Mouse (Mus musculus) brain, adult 2 months (tissue): ENCODE results near the gene Cnfn.

Source experiments
- DNase-seq: peaks from one replicate; pipeline ENCODE4 v3.0.0; 2011; ENCODE audit warnings: low read depth, low spot score

The Cnfn gene

DNA sequence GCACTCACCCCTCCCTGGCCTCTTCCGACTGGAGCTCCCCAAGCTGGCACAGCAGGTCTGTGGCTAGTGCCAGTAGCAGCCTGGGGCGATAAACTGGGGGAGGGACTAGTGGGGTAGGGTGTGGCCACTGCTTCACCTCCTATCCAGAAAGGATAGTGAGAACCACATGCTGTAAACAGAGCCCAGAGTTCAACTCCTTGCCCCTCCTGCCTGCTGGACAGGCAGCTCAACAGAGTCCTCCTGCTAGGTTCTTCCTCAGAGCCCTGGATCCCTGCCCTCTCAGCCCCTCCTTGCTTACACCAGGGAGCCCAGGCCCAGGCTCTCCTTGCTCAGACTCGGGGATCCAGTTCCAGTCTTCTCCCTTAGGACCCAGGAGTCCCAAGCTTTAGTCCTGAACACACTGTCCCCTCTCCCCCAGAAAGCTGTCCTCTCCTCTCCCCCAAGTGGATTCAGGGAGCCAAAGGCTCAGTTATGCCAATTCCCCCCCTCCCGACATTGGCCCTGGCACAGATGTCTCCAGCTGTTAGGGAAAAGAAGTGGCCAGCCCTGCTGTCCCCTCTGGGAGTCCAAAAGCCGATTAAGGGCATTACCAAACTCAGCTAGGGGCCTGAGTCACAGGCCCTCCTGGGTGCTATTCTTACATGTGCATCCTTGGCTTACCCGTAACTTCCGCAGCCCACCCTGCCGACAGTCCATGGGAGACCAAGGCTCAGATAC is 20.7 kb upstream of the Cnfn start:
- DNase-seq: peak; percentile 72

DNA sequence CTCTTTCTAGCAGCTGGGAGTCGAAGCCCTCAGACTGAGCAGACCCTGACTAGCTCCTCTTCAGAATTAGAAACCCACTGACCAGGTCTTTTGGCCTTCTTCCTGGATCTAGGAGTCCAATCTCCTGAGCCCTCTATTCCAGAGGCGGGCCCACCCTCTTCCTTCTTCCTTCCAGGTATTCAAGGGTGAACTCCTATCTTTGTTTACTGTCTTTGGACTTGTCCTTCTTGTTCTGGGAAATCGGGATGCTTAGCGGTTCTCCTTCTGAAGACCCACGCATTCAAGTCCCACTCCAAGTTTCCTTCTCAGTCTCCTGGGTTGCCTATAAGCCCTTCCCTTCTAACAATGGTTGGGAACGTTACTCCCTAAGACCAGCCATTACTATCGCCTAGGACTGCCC is 19.4 kb upstream of the Cnfn start:
- DNase-seq: no peak

DNA sequence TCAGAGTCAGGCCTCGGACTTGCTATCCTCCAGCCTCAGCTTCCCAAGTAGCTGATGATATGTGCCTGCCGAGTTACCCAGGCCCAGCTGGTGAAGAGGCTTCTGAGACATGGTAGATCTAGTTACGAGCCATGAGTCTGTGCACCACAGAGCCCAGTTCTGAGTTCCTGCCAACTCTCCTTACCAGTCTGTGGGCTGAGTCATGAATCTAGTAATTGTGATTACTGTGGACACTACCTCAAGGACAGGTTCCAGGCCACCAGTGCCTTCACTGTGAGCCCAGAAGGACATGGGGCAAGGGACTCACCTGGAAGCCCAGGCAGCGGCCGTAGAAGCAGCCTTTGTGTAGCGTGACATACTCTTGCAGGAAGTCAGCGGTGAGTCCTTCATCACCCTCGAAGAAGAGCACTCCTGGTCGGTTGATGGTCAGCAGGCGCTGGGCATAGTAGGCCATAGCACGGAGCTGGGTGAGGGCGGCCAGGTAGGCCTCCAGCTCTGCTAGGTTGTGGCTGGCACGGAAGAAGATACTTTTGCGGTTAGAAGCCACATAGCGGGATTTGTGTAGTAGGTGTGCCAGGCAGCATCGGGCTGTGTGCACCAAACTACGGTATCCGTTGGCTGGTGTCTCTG is 18.4 kb upstream of the Cnfn start:
- peak; percentile 51 for DNase-seq

DNA sequence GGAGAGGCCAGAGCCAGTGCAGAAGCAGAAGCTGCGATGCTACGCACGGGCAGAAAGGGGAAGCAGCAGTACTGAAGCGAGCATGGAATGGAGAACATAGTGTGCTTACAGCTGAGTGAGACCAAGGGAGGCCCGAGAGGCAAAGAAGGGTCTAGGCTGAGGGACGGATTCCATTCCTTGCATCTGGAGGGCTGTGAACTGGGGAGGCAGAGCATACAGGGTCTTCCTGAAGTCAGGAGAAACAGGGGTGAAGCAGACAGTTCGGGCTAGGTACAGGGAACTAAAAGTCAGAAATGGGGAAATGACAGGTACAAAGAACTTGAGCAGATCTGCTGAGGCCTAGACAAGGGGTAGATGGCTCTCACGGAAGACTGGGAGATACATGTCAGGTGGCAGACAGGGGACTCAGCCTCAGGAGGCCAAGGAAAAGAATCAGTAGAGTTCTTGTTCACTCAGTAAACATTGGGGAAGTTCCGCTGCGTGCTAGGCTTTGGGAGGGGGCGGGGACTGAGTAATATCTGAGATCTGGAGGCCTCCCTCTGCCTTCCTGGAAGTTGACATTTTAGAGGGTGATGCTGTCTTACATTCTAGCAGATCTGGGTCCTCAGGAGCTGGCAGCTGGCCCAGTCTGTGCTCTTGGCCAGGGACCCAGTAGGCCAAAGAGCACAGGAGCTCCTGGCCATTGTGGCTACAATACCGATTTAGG is 16.5 kb upstream of the Cnfn start:
- peak; percentile 91 for DNase-seq

DNA sequence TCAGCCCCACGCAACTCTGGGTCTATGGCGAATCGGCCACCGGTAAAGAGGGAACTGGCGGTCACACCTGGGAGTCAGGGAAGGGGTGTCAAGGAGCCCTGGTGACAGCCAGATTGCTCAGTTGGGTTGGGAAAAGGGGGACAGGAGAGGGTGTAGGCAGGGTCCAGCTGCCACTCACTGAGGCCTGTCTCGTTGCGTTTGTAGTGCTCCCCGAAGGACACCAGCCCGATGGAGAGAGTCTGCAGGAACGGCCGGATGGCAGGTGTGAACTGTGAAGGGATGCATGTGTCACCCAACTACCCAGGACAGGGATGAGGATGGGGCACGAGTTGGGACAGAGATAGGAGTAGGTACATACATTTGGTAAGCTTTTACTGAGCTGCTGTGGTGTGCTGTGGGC is 15.7 kb upstream of the Cnfn start:
- DNase-seq: no peak

DNA sequence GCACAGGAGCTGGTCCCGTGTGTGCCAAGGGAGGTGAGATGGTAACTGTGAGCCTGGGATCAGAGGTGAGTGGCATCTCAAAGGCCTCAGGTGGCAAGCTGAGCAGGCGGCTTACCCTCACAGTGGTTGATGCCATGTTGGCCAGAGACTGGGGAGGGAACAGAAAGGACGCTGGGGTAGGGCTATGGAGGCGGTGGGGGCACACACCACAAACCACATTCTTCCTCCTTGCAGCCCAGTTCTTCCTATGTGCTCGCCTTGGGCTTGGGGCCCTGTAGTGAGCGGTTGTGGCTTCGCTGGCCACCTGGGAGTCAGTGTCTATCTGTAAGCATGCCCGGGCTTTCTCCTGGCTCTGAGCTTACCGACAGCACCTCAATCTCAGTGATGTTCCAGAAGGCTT is 15.3 kb upstream of the Cnfn start:
- no peak for DNase-seq

DNA sequence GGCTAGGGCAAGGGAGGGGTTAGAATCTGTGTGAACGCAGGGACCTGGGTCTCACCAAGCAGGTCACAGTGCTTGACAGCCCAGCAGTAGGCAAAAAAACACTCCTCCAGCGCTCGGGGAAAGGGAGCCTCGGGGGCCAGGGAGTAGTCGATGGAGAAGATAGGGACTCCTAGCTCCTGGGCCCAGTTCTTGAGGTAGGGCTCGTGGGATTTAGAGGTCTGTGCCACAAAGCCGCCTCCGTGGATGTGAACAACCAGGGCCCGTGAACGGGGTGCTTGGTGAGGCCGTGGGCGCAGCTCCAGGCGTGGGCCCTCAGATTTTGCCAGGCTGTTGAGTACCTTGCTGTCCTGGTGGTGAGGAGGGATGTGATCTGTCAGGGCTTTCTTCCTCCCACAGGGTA is 14.8 kb upstream of the Cnfn start:
- DNase-seq: no peak

DNA sequence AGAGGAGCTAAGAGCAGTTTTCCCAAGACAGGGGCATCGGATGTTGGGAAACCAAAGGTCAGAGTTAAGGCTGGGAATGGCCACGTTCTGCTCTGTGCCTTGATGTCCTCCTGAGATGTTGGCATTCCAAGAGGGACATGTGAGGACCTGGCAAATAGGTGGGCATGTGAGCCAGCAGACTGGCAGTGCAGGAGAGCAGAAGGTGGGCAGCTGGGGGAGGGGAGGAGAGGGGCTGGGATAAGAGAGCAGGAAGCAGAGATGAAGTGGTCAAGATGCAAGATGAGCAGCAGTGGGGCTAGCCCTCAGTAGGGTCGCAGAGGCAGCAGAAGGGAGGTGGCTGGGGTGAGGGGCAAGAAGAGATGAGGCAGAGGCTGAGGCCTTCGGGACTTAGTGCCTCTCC is 14.4 kb upstream of the Cnfn start:
- no peak for DNase-seq

DNA sequence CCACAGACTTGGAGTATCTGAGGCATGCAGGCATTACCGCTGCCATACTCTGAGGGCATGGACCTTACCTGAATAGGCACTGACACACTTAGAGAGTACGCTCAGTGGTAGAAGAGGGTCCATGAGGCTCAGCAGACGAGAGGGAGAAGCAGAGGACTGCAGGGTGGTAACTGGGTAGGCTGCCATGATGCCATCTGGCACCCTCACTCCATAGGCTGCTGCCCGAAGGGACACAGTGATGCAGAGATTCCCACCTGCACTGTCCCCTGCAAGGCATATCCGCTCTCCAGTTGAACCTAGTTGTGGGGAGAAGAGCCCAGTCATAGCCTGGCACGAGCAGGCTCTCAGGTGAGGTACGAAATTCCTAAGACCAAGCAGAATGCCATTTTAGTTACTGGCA is 13.9 kb upstream of the Cnfn start:
- DNase-seq: no peak

DNA sequence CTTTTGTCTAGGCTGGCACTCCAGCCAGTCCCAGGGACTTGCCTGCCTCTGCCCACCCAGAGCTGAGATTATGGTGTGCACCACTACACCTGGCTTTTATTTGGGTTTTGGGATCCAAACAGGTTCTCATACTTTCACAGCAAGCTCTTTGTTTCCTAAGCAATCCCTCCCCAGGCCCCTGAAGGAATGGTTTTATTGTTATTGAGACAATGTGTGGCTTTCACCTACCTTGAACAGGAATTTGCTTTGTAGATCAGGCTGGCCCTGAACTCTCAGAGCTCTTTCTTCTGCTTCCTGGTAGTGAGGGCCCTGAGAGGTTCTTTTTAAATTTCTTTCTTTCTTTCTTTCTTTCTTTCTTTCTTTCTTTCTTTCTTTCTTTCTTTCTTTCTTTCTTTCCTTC is 13.0 kb upstream of the Cnfn start:
- DNase-seq: no peak

DNA sequence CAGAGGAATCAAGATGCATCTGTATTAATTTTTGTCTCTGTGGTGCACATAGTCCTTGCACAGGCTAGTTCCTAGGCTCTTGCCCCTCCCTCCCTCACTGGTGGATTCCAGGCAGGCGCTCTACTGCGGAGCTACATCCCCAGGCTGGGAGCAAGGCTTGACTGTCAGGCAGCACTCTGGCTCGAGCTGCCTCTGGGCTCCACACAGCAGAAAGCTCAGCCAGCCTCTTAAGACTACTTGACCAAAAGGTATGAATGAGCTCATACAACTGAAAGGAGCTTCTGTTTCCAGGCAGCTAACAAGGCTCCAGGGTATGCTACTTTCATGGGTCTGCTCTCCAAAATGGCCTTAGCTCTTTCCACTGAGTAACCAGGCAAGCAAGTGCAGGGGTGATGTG is 11.8 kb upstream of the Cnfn start:
- no peak for DNase-seq

DNA sequence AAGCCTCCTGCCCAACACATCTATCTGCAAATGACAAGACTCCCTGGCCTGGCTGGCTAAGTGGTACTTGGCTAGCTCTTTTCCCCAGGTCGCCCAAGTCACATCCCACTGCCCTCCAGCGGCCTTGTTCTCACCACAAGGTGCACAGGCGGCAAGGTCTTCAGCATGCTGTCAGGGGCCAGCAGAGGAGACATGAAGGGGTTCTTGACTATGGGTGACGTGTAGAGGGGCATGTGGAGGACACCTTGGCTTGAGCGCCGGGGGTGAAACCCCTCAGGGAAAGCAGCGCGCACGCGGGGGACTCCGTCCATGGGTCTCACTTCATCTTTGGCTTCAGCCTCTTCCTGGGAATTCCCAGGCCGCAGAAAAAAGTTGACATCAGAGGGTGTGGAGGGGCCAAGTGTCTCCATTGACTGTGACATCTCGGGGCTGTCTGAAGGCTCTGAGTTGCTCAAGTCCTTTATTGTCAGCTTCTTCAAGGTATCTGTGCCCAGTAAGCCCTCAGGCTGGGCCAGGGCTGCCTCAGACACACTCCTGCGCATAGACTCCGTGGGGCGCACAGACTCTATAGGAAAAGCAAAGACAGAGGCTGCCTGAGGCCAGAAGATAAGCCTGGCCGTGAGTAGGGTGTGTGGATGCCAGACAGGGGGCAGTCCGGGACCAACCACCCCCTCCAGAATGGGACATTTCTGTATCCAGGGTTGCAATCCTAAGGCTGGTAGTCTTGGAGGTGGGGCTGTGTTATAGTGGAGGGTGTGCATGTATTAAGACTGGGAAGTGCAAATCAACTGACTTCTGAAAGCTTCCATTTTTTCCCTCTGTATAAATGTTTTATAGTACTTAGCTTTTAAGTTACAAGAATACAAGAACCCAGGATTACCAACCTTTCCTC is 11.1 kb upstream of the Cnfn start:
- DNase-seq: no peak

DNA sequence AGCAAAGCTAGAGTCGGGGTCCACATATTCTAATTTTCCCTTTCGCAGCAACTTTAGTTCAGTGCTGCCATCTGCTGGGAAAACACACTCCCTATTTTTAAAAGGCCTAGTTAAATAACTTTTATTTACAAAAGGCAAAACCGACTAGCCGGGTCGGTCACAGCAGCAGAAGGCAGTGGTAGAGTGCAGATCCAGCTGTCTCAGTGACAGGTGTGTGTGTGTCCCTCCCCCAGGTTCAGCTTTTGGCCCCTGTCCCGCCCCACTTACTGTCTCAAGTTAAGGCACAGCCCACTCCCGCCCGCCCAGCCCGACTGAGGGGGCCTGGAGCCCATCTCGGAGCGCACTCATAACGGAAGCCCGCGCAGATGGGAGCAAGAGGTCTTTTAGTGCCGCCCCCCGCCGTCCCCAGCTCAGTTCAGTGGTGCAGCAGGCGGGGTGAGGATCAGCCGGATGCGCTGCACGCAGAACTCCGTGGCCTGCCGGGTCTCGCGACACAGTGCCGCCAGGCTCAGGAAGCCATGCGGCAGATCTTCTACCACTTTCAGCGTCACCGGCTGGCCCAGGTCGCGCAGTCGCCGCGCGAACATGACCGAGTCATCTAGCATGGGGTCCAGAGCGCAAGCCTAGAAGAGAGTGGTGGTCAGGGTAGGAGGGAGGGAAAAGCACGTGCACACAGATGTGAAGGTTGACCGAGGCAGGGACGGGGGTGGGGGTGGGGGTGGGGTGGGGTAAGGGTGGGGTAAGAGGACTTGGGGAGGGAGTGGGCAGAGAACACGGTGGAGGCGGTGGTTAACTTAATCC is 10.2 kb upstream of the Cnfn start:
- DNase-seq: peak; percentile 71

DNA sequence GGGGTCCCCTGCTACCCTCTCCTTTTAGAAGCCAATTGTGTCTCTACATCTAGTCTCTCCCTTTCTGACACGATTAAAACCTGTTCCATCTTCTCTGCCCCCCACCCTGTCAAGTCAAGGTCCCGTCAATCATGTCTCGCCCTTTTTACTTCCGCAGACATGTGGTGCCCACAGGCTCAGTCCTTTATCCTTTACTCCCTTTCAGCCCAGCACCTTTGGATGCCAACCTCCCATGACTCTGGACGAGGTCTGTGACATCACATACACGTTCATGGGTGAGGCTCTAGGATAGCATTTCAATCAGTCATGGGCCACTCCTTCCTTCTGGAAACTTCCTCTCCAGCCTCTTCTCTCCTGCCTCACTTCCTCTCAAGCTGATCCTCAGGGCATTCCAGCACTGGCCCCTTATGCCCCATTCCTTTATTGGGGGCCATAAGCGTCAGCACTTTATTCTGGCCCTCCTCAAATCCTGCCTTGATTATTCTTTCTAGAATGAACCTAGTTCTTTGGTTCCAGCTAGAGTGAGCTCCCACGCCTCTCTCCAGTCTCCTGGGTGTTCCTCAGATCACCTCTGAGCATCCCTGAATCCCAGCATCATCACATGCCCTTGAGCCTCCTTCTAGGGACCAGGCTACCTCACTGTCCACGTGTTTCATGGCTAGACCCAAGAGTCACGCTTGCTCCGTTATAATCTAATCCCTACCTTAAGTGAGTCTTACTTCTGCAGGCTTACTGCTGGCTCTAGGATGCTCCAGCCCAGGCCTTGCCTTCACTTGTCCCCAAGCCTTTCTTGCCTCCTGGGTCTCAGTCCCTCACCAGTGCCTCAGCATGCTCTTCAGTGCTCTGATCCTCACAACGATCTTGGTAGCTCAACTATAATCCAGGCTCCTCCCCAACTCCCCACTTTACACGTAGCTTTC is 8.9 kb upstream of the Cnfn start:
- no peak for DNase-seq

DNA sequence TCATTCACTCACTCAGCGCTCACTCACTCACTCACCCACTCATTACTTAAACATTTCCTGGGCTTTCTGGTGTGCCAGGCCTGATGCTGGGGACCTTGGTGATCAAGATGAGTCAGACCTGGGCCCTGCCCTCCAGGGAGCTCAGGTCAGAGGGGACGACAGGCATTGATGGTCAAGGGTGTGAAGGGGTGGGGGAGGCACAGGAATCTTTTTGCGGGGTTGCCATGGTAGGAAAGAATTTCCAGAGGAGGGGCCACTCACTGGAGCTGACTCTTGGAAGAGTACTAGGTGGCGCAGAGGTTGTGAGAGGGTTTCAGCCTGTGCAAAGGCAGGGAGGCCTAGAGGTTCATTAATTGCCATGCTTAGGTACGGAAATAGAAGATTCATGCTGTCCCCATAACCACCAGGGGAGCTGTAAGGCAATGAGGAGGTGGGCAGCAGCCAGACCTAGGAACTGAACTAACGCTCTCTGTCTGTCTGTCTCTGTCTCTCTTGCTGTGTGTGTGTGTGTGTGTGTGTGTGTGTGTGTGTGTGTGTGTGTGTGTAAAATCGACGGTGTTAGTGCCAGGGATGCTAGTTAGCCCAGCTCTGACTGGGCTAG is 7.7 kb upstream of the Cnfn start:
- DNase-seq: peak; percentile 45

DNA sequence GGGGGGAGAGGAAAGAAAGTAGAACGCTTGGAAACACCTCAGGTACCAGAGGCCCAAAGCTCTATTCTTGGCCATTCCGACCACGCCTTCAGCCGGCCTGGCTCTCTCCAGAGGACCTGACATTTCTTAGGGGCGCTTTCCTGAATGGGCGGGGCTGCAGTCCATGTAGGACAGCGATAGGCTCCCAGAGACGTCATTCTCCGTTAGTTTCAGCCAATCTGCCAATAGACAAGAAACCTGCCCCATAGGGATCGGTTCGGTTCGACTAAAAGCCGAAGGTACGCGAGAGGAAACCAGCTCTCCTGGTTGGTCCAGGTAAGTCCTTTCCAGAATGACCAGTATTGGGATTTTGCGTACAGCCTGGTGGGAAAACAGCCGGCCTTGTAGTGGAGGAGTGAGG is 7.0 kb upstream of the Cnfn start:
- peak; percentile 98 for DNase-seq

DNA sequence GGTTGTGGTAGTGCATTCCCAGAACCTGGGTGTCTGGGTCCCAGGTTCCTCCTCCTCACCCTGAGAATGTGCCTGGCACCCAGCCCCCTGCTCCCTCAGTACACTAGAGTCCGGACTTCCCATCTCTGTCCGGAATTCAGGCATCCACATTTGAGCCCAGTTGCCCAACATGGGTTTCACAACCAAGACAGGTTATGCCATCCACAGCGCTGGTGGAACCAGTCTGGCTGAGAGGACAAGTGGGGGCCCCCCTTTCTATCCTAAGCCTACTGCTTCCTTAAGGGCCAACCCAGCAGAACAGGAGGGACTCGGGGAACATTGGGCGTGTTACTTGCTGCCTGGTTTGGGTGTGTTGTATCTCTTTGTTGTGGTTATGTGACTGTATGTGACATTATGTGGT is 2.9 kb upstream of the Cnfn start:
- no peak for DNase-seq

DNA sequence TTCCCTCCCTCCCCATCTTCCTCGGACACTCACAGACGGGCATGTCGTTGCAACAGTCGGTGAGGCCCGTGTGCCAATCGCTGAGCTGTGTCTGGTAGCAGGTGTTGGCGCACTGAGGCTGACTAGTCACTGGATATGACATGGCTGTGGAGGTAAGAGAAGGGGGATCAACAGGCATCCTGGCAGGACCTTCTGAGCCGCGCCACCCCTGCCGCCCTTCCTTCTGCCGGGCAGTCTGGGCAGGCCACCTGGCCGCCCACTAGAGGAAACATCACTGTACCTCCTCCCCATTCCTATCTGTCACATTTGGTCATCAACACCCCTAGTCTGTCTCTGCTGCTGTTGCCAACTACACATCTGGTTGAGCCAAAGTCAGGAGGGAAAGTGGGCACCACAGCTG is 1.2 kb downstream of the Cnfn start:
- peak; percentile 82 for DNase-seq

DNA sequence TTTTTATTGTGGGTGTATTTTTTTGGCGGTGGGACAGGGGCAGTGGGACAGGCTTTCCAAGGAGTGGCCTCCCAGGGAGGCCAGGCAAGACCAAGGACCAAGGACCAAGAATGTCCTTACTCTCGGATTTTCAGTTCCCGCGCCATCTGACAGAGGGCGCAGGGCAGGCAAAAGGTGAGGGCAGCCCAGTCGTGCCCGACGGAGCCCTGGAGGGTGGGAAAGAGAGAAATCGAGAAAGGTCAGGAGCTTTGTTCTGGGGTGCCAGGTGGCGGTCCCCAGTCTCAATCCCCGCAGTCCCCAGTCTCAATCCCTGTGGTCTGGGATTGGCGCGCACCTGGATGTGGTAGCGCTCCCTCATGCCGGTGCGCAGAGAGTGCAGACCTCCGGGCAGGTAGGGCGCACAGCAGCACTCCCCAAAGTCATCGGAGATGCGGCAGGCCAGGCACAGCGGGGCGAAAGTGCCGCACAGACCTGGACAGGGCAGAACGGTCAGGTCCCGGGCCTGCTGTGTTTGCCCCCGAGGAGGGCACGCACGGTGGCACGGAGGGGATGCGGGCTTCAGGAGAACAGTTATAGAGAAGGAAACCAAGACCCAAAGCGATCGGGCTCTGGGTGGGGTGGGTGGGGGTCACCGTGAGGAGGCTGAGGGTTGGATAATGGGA is 1.8 kb downstream of the Cnfn start:
- no peak for DNase-seq
